ENCODE assay signal across 9 mouse cellular contexts in the genomic region with DNA sequence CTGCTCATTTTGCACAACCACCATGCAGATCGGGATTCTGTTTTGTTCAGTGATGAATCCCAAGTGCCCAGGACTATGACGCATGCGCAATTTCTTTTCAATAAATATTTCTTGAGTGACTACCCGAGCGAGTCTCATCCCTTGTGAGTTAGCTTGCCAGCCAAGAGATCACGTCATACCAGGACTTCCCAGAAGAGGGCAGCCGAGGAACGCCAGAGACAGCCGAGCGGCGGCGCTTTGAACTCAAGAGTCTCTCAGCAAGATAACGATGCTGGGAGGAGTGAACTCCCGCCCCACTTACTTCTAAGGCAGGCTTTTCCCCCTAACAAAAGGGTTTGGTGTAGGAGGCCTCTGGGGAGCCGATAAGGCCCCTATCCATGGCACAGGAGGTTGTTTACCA. TPM values are rescaled to one million over a fixed set of nuclear protein-coding genes. Genes with fewer than 3 reads are reported as not detected.
DNase-seq lines count a peak whose midpoint lies in the region; ATAC-seq and TF ChIP-seq lines count a peak whose summit lies in the region.
"Had no signal": no experiment of that assay in that cellular context is flagged by ENCODE, and none has a peak within 500 bp of the region (broad histone marks: within the 10 kb centered on the region; RNA-seq: fewer than 3 reads in every experiment).

No protein-coding gene starts in this region.

- WGBS in bone marrow, adult 2 months: 3% methylated on average over 15 of the region's 15 CpGs
- 2% methylated on average over 15 of the region's 15 CpGs for WGBS in embryonic facial prominence, embryonic 14.5 days
- 2% methylated on average over 15 of the region's 15 CpGs for WGBS in kidney, embryonic 14.5 days
- WGBS in limb, embryonic 13.5 days: under 1% methylated on average over 15 of the region's 15 CpGs

- peak overlapping the region; percentile 40 for H3K4me2 ChIP-seq in embryonic facial prominence, embryonic 14.5 days (ENCODE audit: low read depth, low read length)
- H3K4me2 ChIP-seq in kidney, embryonic 14.5 days (replicated peaks; ENCODE audit: low read depth, low read length): 0 out of 2 replicates have a peak overlapping the region, but pooled peaks have one; percentile 4
- peak overlapping the region; percentile 12; the same call in 1 of the 2 replicates for H3K4me2 ChIP-seq in limb, embryonic 13.5 days (replicated peaks)
- H3K4me2 ChIP-seq: heart, embryonic 15.5 days had no signal

- H3K9ac ChIP-seq in embryonic facial prominence, embryonic 14.5 days (ENCODE audit: low read depth, low read length): no peak overlapping the region
- H3K9ac ChIP-seq in kidney, embryonic 14.5 days (ENCODE audit: low read depth, low read length): no peak overlapping the region
- H3K9ac ChIP-seq in limb, embryonic 13.5 days: no peak overlapping the region
- H3K9ac ChIP-seq: heart, embryonic 15.5 days had no signal

- TF ChIP-seq CTCF in bone marrow, adult 2 months (IDR thresholded peaks at IDR 0.05; ENCODE audit: control insufficient read depth, insufficient read depth, low read length): peak; percentile 76

- H3K27ac ChIP-seq in bone marrow, adult 2 months (ENCODE audit: control insufficient read depth, insufficient read depth, low read depth, low read length, poor library complexity): no peak overlapping the region
- H3K27ac ChIP-seq in embryonic facial prominence, embryonic 14.5 days (replicated peaks; ENCODE audit: low read depth, low read length): no peak overlapping the region
- H3K27ac ChIP-seq in kidney, embryonic 14.5 days (ENCODE audit: low read depth, low read length): no peak overlapping the region
- H3K27ac ChIP-seq in limb, embryonic 13.5 days: no peak overlapping the region
- H3K27ac ChIP-seq: heart, embryonic 15.5 days had no signal

- no peaks in the 10 kb centered on the region for H3K4me1 ChIP-seq in bone marrow, adult 2 months (ENCODE audit: control insufficient read depth, insufficient read depth, low read length)
- peaks cover 4% of the 10 kb centered on the region for H3K4me1 ChIP-seq in embryonic facial prominence, embryonic 14.5 days (ENCODE audit: control insufficient read depth, insufficient read depth, low read length)
- peaks cover 4% of the 10 kb centered on the region; the same call in 1 of the 2 replicates for H3K4me1 ChIP-seq in kidney, embryonic 14.5 days (ENCODE audit: control insufficient read depth, insufficient read depth, low read length)
- peaks cover 17% of the 10 kb centered on the region for H3K4me1 ChIP-seq in limb, embryonic 13.5 days

- peak; percentile 70; the same call in 1 of the 2 replicates for ATAC-seq in embryonic facial prominence, embryonic 14.5 days (ENCODE audit: low read depth)
- no peak; the same call in 1 of the 2 replicates for ATAC-seq in kidney, embryonic 14.5 days (ENCODE audit: low FRiP score, low TSS enrichment)
- ATAC-seq in limb, embryonic 13.5 days (ENCODE audit: low FRiP score, low read depth): no peak

- H3K9me3 ChIP-seq in embryonic facial prominence, embryonic 14.5 days (ENCODE audit: control insufficient read depth, low read length): no peaks in the 10 kb centered on the region
- H3K9me3 ChIP-seq in kidney, embryonic 14.5 days (ENCODE audit: control insufficient read depth, low read length): no peaks in the 10 kb centered on the region
- H3K9me3 ChIP-seq in limb, embryonic 13.5 days: no peaks in the 10 kb centered on the region
- H3K9me3 ChIP-seq: heart, embryonic 15.5 days had no signal

- H3K27me3 ChIP-seq in embryonic facial prominence, embryonic 14.5 days (replicated peaks; ENCODE audit: control insufficient read depth, insufficient read depth, low read length): no peaks in the 10 kb centered on the region
- H3K27me3 ChIP-seq in kidney, embryonic 14.5 days (ENCODE audit: control insufficient read depth, insufficient read depth, low read length): no peaks in the 10 kb centered on the region
- H3K27me3 ChIP-seq in limb, embryonic 13.5 days: peaks cover 44% of the 10 kb centered on the region

- peak; percentile 78 for DNase-seq in CD4-positive helper T cell, adult 2 months (ENCODE audit: low read depth, low spot score)
- peak; percentile 94 for DNase-seq in embryonic facial prominence, embryonic 14.5 days (ENCODE audit: low spot score)
- peak; percentile 81 to 92 for DNase-seq in heart, adult 18-20 months
- peak; percentile 91 for DNase-seq in naive thymus-derived CD4-positive, alpha-beta T cell, adult 2 months (ENCODE audit: low read depth)
- peak; percentile 79 to 91 for DNase-seq in spleen, postnatal 4 days (ENCODE audit: low spot score in 2 of 2)

- no peak overlapping the region for H3K4me3 ChIP-seq in bone marrow, adult 2 months (replicated peaks; ENCODE audit: control insufficient read depth, low read depth, low read length)
- peak overlapping the region; percentile 2; the same call in 1 of the 2 replicates for H3K4me3 ChIP-seq in embryonic facial prominence, embryonic 14.5 days (ENCODE audit: low read depth, low read length)
- H3K4me3 ChIP-seq in kidney, embryonic 14.5 days (ENCODE audit: low read length): no peak overlapping the region
- no peak overlapping the region for H3K4me3 ChIP-seq in limb, embryonic 13.5 days
- H3K4me3 ChIP-seq: heart, embryonic 15.5 days had no signal

- TF ChIP-seq POLR2A in bone marrow, adult 2 months (IDR thresholded peaks at IDR 0.05; ENCODE audit: borderline replicate concordance, control insufficient read depth, low read depth, low read length): no peak

- H3K36me3 ChIP-seq in embryonic facial prominence, embryonic 14.5 days (ENCODE audit: control insufficient read depth, insufficient read depth, low read length): no peaks in the 10 kb centered on the region
- no peaks in the 10 kb centered on the region for H3K36me3 ChIP-seq in kidney, embryonic 14.5 days (ENCODE audit: control insufficient read depth, insufficient read depth, low read length)
- no peaks in the 10 kb centered on the region for H3K36me3 ChIP-seq in limb, embryonic 13.5 days
- H3K36me3 ChIP-seq: heart, embryonic 15.5 days had no signal

RNA-seq across cellular contexts. Expression of gene Emx2, which starts 40.1 kb away (rescaled TPM):
- not detected in 2 replicates for polyA plus RNA-seq in bone marrow, adult 2 months (2011; ENCODE audit: insufficient read depth, insufficient read length, low replicate concordance, missing spikeins)
- 6.9 and 7.5 TPM in 2 replicates for polyA plus RNA-seq in embryonic facial prominence, embryonic 14.5 days (2014; fragmentation: Nextera tagmentation; extraction: Ambion mirVana)
- under 1 TPM in 1 of 2 experiments, not detected in 1; 0.10 TPM for total RNA-seq in heart, adult 18-20 months (2021)
- polyA plus RNA-seq in kidney, embryonic 14.5 days (2014; fragmentation: Nextera tagmentation; extraction: Ambion mirVana): 40.5 and 43.6 TPM in 2 replicates
- 18.7 and 18.9 TPM in 2 replicates for polyA plus RNA-seq in limb, embryonic 13.5 days (2015; fragmentation: Nextera tagmentation; extraction: Ambion mirVana)
- polyA plus RNA-seq: heart, embryonic 15.5 days had no signal
